In genomic region chr14:120219224-120219623, GRCm38 (mm10) we compare ENCODE assay signal across 19 mouse cellular contexts.
"Had no signal": no experiment of that assay in that cellular context is flagged by ENCODE, and none has a peak within 500 bp of the region (broad histone marks: within the 10 kb centered on the region; RNA-seq: fewer than 3 reads in every experiment).

No protein-coding gene starts in this region.

- H3K4me2 ChIP-seq: lung, embryonic 14.5 days; midbrain, embryonic 12.5 days; midbrain, embryonic 15.5 days; neural tube, embryonic 13.5 days; stomach, embryonic 15.5 days had no signal

- H3K9me3 ChIP-seq: midbrain, embryonic 12.5 days; midbrain, embryonic 15.5 days; neural tube, embryonic 13.5 days; stomach, embryonic 15.5 days had no signal

- H3K27ac ChIP-seq: kidney, postnatal 0 days; left cerebral cortex, adult 2 months; liver, embryonic 14.5 days; macrophage; midbrain, embryonic 12.5 days; midbrain, embryonic 15.5 days; neural tube, embryonic 13.5 days; stomach, embryonic 15.5 days had no signal

- ATAC-seq: intestine, postnatal 0 days; liver, postnatal 0 days; lung, postnatal 0 days; midbrain, embryonic 15.5 days had no signal

- H3K36me3 ChIP-seq: midbrain, embryonic 12.5 days; midbrain, embryonic 15.5 days; neural tube, embryonic 13.5 days; stomach, embryonic 15.5 days had no signal

- DNase-seq: kidney, adult 2 months; kidney, postnatal 36 days; layer of hippocampus, postnatal 36 days; liver, postnatal 0 days; lung, embryonic 14.5 days; retina, postnatal 1 day; right cerebral cortex, postnatal 4 days; spleen, adult 18-20 months; thymus, postnatal 25 days had no signal

- H3K9ac ChIP-seq: liver, embryonic 14.5 days; liver, postnatal 0 days; lung, embryonic 14.5 days; midbrain, embryonic 12.5 days; midbrain, embryonic 15.5 days; neural tube, embryonic 13.5 days; stomach, embryonic 15.5 days had no signal

- H3K27me3 ChIP-seq: midbrain, embryonic 12.5 days; midbrain, embryonic 15.5 days; neural tube, embryonic 13.5 days; stomach, embryonic 15.5 days had no signal

- H3K4me3 ChIP-seq: left cerebral cortex, adult 2 months; midbrain, embryonic 12.5 days; midbrain, embryonic 15.5 days; neural tube, embryonic 13.5 days; stomach, embryonic 15.5 days had no signal
